Mouse (Mus musculus): ENCODE data around the gene Gm28038. TPM values are rescaled to one million over a fixed set of nuclear protein-coding genes. Genes with fewer than 3 reads are reported as not detected.

Gene Gm28038
- polyA plus RNA-seq, 1 experiment: not detected

- TF ChIP-seq POLR2A (IDR thresholded peaks at IDR 0.05; ENCODE audit: borderline replicate concordance, extremely low read depth, insufficient read depth, insufficient read length, poor library complexity, severe bottlenecking) (no peak), CTCF (IDR thresholded peaks at IDR 0.05; ENCODE audit: borderline replicate concordance, extremely low read depth, insufficient read depth, insufficient read length) (no peak)
- DNase-seq (ENCODE audit: low read depth): no peak
Measured at GRCm38 (mm10) chr2:30299966-30300365, 19.1 kb downstream of the Gm28038 start.

GRCm38 (mm10) chr2:30306087-30306486, 25.2 kb downstream of the Gm28038 start:
- TF ChIP-seq POLR2A (IDR thresholded peaks at IDR 0.05; ENCODE audit: borderline replicate concordance, extremely low read depth, insufficient read depth, insufficient read length, poor library complexity, severe bottlenecking) (no peak), CTCF (IDR thresholded peaks at IDR 0.05; ENCODE audit: borderline replicate concordance, extremely low read depth, insufficient read depth, insufficient read length) (no peak)
- DNase-seq (ENCODE audit: low read depth): no peak

GRCm38 (mm10) chr2:30309351-30309750, 28.5 kb downstream of the Gm28038 start:
- no peak for TF ChIP-seq POLR2A (IDR thresholded peaks at IDR 0.05; ENCODE audit: borderline replicate concordance, extremely low read depth, insufficient read depth, insufficient read length, poor library complexity, severe bottlenecking)
- TF ChIP-seq CTCF (IDR thresholded peaks at IDR 0.05; ENCODE audit: borderline replicate concordance, extremely low read depth, insufficient read depth, insufficient read length): no peak
- DNase-seq (ENCODE audit: low read depth): no peak

- TF ChIP-seq CTCF (IDR thresholded peaks at IDR 0.05; ENCODE audit: borderline replicate concordance, extremely low read depth, insufficient read depth, insufficient read length) (no peak), POLR2A (IDR thresholded peaks at IDR 0.05; ENCODE audit: borderline replicate concordance, extremely low read depth, insufficient read depth, insufficient read length, poor library complexity, severe bottlenecking) (no peak)
- no peak for DNase-seq (ENCODE audit: low read depth)
Measured at GRCm38 (mm10) chr2:30311481-30311880, 30.6 kb downstream of the Gm28038 start.

GRCm38 (mm10) chr2:30316136-30316535, 35.3 kb downstream of the Gm28038 start:
- no peak for TF ChIP-seq POLR2A (IDR thresholded peaks at IDR 0.05; ENCODE audit: borderline replicate concordance, extremely low read depth, insufficient read depth, insufficient read length, poor library complexity, severe bottlenecking)
- TF ChIP-seq CTCF (IDR thresholded peaks at IDR 0.05; ENCODE audit: borderline replicate concordance, extremely low read depth, insufficient read depth, insufficient read length): no peak
- DNase-seq (ENCODE audit: low read depth): no peak

GRCm38 (mm10) chr2:30316955-30317354, 36.1 kb downstream of the Gm28038 start:
- no peak for DNase-seq (ENCODE audit: low read depth)
- TF ChIP-seq CTCF (IDR thresholded peaks at IDR 0.05; ENCODE audit: borderline replicate concordance, extremely low read depth, insufficient read depth, insufficient read length) (no peak), POLR2A (IDR thresholded peaks at IDR 0.05; ENCODE audit: borderline replicate concordance, extremely low read depth, insufficient read depth, insufficient read length, poor library complexity, severe bottlenecking) (no peak)

- no peak for DNase-seq (ENCODE audit: low read depth)
- no peak for TF ChIP-seq CTCF (IDR thresholded peaks at IDR 0.05; ENCODE audit: borderline replicate concordance, extremely low read depth, insufficient read depth, insufficient read length)
Measured at GRCm38 (mm10) chr2:30319260-30319659, 38.4 kb downstream of the Gm28038 start.

- TF ChIP-seq CTCF (IDR thresholded peaks at IDR 0.05; ENCODE audit: borderline replicate concordance, extremely low read depth, insufficient read depth, insufficient read length) (no peak), POLR2A (IDR thresholded peaks at IDR 0.05; ENCODE audit: borderline replicate concordance, extremely low read depth, insufficient read depth, insufficient read length, poor library complexity, severe bottlenecking) (no peak)
- no peak for DNase-seq (ENCODE audit: low read depth)
Measured at GRCm38 (mm10) chr2:30323111-30323510, 42.3 kb downstream of the Gm28038 start.

GRCm38 (mm10) chr2:30325296-30325695, 44.5 kb downstream of the Gm28038 start:
- DNase-seq (ENCODE audit: low read depth): no peak
- no peak for TF ChIP-seq POLR2A (IDR thresholded peaks at IDR 0.05; ENCODE audit: borderline replicate concordance, extremely low read depth, insufficient read depth, insufficient read length, poor library complexity, severe bottlenecking)
- no peak for TF ChIP-seq CTCF (IDR thresholded peaks at IDR 0.05; ENCODE audit: borderline replicate concordance, extremely low read depth, insufficient read depth, insufficient read length)

- no peak for TF ChIP-seq POLR2A (IDR thresholded peaks at IDR 0.05; ENCODE audit: borderline replicate concordance, extremely low read depth, insufficient read depth, insufficient read length, poor library complexity, severe bottlenecking)
- no peak for DNase-seq (ENCODE audit: low read depth)
Measured at GRCm38 (mm10) chr2:30327276-30327675, 46.4 kb downstream of the Gm28038 start.

- no peak for DNase-seq (ENCODE audit: low read depth)
- TF ChIP-seq CTCF (IDR thresholded peaks at IDR 0.05; ENCODE audit: borderline replicate concordance, extremely low read depth, insufficient read depth, insufficient read length) (no peak), POLR2A (IDR thresholded peaks at IDR 0.05; ENCODE audit: borderline replicate concordance, extremely low read depth, insufficient read depth, insufficient read length, poor library complexity, severe bottlenecking) (no peak)
Measured at GRCm38 (mm10) chr2:30328791-30329190, 47.9 kb downstream of the Gm28038 start.

GRCm38 (mm10) chr2:30335324-30335723, 54.5 kb downstream of the Gm28038 start:
- no peak for DNase-seq (ENCODE audit: low read depth)
- TF ChIP-seq POLR2A (IDR thresholded peaks at IDR 0.05; ENCODE audit: borderline replicate concordance, extremely low read depth, insufficient read depth, insufficient read length, poor library complexity, severe bottlenecking) (no peak), CTCF (IDR thresholded peaks at IDR 0.05; ENCODE audit: borderline replicate concordance, extremely low read depth, insufficient read depth, insufficient read length) (no peak)
